Mouse (Mus musculus): Measurements from ENCODE around the gene Orai3.
"Not testable (repeated sequence)": the region's sequence is repeated elsewhere in the genome, so short reads cannot be mapped to it uniquely, and the experiment has no call there.

The Orai3 gene

GRCm38 (mm10) chr7:127769651-127770038 is at the start of gene Orai3:
Gene Orai3, plus strand, starts transcription at chr7:127769815.
- peak; percentile 38; the same call in 1 of the 2 replicates for ATAC-seq (ENCODE audit: insufficient number of reproducible peaks, low FRiP score, low TSS enrichment)

DNA sequence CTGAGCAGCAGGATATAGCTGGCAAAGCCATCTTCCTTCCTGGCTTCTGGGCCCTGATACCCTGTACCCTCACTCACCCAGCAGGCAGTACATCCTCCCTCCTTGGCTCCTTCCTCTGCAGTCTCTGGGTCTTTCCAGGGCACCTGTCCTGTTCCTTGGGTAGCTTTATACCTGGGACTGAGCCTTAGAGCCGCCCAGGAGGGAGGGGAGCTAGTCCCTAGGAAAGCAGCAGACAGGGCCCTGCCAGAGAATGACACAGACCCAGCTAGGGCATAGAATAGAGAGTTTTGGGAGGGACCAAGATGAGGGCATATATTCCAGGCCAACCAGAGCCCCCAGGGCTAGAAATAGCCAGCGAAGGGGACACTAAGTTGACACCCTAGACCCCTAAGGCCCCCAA is 44.1 kb upstream of the Orai3 start:
- no peak for ATAC-seq (ENCODE audit: insufficient number of reproducible peaks, low FRiP score, low TSS enrichment)

GRCm38 (mm10) chr7:127725924-127726323 is 43.7 kb upstream of the Orai3 start:
- ATAC-seq (ENCODE audit: insufficient number of reproducible peaks, low FRiP score, low TSS enrichment) = no peak

DNA sequence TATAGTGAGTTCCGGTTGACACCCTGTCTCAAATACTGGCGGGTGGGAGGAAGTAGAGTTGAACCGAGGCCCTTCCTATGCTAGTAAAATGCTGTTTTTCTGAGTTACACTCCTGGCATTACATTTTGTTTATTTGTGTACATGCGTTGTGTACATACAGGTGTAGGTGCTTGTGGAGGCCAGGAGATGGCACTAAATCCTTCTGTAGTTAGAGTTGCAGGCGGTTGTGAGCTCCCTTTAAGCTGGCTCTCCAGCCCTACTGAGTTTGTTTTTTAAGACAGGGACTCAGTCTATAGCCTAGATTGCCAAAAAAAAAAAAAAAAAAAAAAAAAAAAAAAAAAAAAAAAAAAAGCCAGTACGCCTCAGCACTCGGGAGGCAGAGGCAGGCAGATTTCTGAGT is 41.7 kb upstream of the Orai3 start:
- ATAC-seq (ENCODE audit: insufficient number of reproducible peaks, low FRiP score, low TSS enrichment) = no peak

DNA sequence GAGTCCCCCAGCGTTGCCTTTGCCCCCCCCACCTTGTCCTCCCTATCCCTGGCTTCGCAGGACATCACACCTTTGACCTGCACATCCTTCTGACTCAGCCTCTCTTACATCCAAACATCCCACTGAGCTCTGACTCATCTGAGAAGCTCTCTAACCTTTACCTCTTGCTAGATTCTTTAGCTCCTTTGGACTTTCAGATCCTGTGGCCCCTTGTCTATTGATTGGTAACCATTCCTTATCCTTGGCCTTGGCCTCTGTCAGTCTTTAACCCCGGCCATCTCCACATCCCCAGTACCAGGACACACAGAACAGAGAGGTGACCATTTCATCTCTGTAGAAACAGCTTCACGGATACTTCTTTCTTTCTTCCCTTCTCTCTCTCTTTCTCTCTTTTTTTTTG is 39.4 kb upstream of the Orai3 start:
- no peak for ATAC-seq (ENCODE audit: insufficient number of reproducible peaks, low FRiP score, low TSS enrichment)

DNA sequence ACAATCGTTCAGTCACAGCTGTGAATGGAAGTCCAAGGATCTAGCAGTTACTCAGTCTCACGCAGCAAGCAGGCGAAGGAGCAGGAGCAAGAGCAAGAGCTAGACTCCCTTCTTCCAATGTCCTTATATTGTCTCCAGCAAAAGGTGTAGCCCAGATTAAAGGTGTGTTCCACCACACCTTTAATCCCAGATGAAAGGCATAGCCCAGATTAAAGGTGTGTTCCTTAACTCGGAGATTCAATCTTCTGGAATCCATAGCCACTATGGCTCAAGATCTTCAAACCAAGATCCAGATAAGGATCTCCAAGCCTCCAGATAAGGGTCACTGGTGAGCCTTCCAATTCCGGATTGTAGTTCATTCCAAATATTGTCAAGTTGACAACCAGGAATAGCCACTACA is 37.5 kb upstream of the Orai3 start, which contains the start of gene Ctf2:
Gene Ctf2, minus strand, starts transcription at position 101 of the 400 bp plus-strand sequence.
- not testable (repeated sequence) for ATAC-seq (ENCODE audit: insufficient number of reproducible peaks, low FRiP score, low TSS enrichment)

DNA sequence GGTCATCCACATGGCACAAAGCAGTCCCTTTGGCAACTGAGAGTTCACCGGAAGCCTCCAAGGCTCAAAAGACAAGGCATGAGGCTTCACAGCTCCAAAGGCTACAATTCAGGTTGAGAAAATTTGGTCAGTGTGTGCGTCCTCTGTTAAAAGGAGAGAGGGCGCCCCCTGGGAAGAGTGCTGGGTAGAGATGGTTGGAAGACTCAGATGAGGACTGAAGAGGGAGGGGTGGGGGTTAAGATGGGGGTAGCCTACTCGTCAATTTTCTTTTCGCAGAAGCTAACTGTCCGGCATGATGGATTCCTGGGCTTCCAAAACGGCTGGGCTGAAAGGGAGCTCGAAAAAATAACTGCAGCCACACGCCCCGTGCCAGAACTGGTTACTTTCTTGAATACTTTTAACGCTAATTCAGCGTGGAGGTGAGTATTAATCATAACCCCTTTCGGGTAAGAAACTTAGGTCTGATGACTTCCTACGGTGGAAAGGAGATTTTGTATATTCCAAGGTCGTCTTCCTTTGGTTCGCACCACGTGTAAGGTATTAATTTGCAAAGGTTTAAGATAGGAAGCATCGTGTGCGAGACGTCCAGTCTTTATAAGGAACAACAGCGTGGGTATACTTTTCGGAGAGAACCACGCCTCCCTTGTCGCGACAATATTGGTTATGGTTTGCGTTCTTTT is 25.1 kb upstream of the Orai3 start, which contains the start of gene Fbxl19:
Gene Fbxl19, plus strand, starts transcription at position 178 of the 680 bp plus-strand sequence.
- ATAC-seq (ENCODE audit: insufficient number of reproducible peaks, low FRiP score, low TSS enrichment) = no peak

- peak; percentile 79; the same call in 1 of the 2 replicates for ATAC-seq (ENCODE audit: insufficient number of reproducible peaks, low FRiP score, low TSS enrichment)
Measured at GRCm38 (mm10) chr7:127745251-127745651, 24.4 kb upstream of the Orai3 start.

- ATAC-seq (ENCODE audit: insufficient number of reproducible peaks, low FRiP score, low TSS enrichment) = peak; percentile 85
Measured at GRCm38 (mm10) chr7:127745652-127746493, 23.7 kb upstream of the Orai3 start.

GRCm38 (mm10) chr7:127746494-127747491 is 22.8 kb upstream of the Orai3 start:
- ATAC-seq (ENCODE audit: insufficient number of reproducible peaks, low FRiP score, low TSS enrichment) = no peak

- ATAC-seq (ENCODE audit: insufficient number of reproducible peaks, low FRiP score, low TSS enrichment) = no peak
Measured at GRCm38 (mm10) chr7:127747559-127748234, 21.9 kb upstream of the Orai3 start.

- no peak for ATAC-seq (ENCODE audit: insufficient number of reproducible peaks, low FRiP score, low TSS enrichment)
Measured at GRCm38 (mm10) chr7:127748235-127748560, 21.4 kb upstream of the Orai3 start.

DNA sequence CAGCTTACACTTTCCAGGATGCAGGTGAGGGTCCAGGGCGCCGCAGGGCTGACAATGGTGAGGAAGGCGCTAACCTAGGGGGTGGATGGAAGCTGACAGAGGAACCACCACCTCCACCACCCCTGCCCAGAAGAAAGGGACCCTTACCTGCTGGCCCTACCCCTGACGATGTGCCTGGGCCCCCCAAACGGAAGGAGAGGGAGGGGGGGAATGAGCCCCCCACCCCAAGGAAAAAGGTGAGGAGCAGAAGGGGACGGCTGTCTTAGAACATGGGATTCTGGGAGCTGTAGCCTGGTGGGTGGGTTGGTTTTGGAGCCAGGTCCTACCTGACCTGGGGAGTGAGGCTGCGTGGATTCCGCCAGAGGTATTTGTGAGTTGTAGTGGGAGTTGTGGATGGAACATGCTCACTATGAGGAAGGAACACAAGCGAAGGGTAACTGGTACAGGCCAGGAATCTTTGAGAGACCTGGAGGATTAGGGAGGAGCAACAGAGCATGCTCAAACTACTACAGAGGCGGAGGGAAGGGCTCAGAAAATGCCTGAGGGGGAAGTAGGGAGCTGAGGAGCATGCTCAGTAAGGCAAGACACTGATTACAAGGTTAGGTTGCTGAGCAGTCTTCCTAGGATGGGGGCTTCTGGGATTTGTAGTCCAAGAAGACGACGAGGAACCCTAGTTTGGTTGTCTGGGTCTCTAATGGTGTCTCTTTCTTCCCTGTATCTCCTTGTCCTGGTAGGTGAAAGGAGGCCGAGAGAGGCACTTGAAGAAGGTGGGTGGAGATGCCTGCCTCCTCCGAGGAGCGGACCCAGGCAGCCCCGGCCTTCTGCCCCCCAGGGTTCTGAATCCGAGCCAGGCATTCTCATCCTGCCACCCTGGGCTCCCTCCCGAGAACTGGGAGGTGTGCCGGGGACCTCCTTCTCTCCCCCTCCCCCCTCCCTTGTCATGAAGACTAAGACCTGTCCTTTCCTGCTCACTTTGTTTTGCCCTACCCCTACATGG is 19.2 kb upstream of the Orai3 start:
- ATAC-seq (ENCODE audit: insufficient number of reproducible peaks, low FRiP score, low TSS enrichment) = peak; percentile 59

GRCm38 (mm10) chr7:127751619-127752018 is 18.0 kb upstream of the Orai3 start:
- no peak for ATAC-seq (ENCODE audit: insufficient number of reproducible peaks, low FRiP score, low TSS enrichment)

DNA sequence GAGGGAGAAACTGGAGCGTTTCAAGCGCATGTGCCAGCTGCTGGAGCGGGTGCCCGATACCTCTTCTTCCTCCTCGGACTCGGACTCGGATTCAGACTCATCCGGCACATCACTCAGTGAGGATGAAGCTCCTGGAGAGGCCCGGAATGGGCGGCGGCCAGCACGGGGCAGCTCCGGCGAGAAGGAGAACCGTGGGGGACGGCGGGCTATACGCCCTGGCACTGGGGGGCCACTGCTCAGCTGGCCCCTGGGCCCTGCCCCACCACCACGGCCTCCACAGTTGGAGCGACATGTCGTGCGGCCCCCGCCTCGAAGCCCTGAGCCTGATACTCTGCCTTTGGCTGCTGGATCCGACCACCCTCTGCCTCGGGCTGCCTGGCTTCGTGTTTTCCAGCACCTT is 17.5 kb upstream of the Orai3 start:
- no peak for ATAC-seq (ENCODE audit: insufficient number of reproducible peaks, low FRiP score, low TSS enrichment)

DNA sequence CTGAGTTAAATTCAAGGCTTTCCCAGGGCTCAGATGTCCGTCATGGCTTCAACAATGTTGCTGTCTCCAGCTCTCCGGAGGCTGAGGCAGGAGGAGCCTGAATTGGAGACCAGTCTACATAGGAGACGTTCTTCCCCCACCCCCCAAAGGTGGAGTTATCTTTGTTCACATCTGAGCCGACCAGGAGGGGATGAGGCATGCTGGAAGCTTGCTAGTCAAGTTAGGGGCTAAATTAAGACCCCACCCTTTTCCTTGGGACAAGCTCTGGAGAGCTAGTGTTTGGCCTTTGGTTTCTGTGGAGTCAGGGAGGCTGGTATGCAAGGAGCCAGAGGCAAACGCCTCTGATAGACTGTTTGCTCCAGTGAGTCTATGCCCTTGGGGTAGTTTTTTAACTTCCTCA is 16.5 kb upstream of the Orai3 start:
- ATAC-seq (ENCODE audit: insufficient number of reproducible peaks, low FRiP score, low TSS enrichment) = no peak

GRCm38 (mm10) chr7:127753741-127754140 is 15.9 kb upstream of the Orai3 start:
- no peak for ATAC-seq (ENCODE audit: insufficient number of reproducible peaks, low FRiP score, low TSS enrichment)

DNA sequence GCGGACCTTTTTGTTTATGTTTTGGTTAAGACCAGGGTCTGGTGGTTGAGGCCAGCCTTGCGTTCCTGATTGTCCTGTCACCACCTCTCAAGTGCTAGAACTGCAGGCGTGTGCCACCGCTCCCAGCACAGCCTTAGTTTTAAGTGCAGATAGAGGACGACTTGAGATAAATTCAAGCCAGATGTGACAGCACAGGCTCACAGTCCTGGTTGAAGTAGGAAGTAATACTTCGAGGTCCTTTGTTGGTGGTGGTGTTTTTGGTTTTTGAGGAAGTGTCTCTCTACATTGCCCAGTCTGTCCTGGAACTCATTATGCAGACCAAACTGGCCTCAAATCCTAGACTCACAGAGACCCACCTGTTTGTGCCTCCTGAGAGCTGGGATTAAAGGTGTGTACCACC is 9.9 kb upstream of the Orai3 start:
- no peak for ATAC-seq (ENCODE audit: insufficient number of reproducible peaks, low FRiP score, low TSS enrichment)

GRCm38 (mm10) chr7:127760478-127760877 is 9.1 kb upstream of the Orai3 start:
- ATAC-seq (ENCODE audit: insufficient number of reproducible peaks, low FRiP score, low TSS enrichment) = no peak
